Mouse (Mus musculus) MEL (cell line): ENCODE results near the gene Ppp1r32. TPM values are rescaled to one million over a fixed set of nuclear protein-coding genes. Genes with fewer than 3 reads are reported as not detected.

ENCODE experiments used
- DNase-seq: peaks from one replicate; pipeline ENCODE4 v3.0.0; 2011; ENCODE audit warnings: low read depth, low spot score
- H3K27ac ChIP-seq: 2 replicates; pipeline ENCODE4 v1.5.1; 2012; ENCODE audit warnings: low read depth, mild to moderate bottlenecking, control low read depth, low read length, moderate library complexity; ENCODE audit not compliant: control insufficient read depth
- H3K27me3 ChIP-seq, 2 experiments: fragments of 150-350 bp in 1 of 2; sonication (generic) in 1 of 2; 2 replicates each; pipeline ENCODE4 v1.6.1; 2012; ENCODE audit warnings: low read length in 2 of 2, mild to moderate bottlenecking in 2 of 2, improper control_type of control experiment in 1 of 2, moderate library complexity in 1 of 2; ENCODE audit not compliant: insufficient read depth in 2 of 2, control insufficient read depth in 1 of 2
- H3K36me3 ChIP-seq, 2 experiments: 2 replicates each; pipeline ENCODE4 v1.6.1; 2012 to 2014; ENCODE audit warnings: low read length in 2 of 2, improper control_type of control experiment in 1 of 2, inconsistent platforms in 1 of 2, mild to moderate bottlenecking in 1 of 2; ENCODE audit not compliant: insufficient read depth in 2 of 2, control insufficient read depth in 1 of 2
- H3K4me1 ChIP-seq, 2 experiments: fragments of 150-350 bp in 1 of 2; sonication (generic) in 1 of 2; 2 replicates each; pipeline ENCODE4 v1.6.1; 2012; ENCODE audit warnings: low read length in 2 of 2, improper control_type of control experiment in 1 of 2, mild to moderate bottlenecking in 1 of 2; ENCODE audit not compliant: insufficient read depth in 2 of 2, control insufficient read depth in 1 of 2
- H3K4me3 ChIP-seq, 2 experiments: fragments of 150-350 bp in 1 of 2; sonication (generic) in 1 of 2; 2 replicates each; pipeline ENCODE4 v1.5.1; 2012; ENCODE audit warnings: low read depth in 2 of 2, low read length in 2 of 2, mild to moderate bottlenecking in 2 of 2, moderate library complexity in 2 of 2, control low read depth in 1 of 2, improper control_type of control experiment in 1 of 2; ENCODE audit not compliant: control insufficient read depth in 1 of 2, insufficient read depth in 1 of 2
- H3K79me2 ChIP-seq: 2 replicates; pipeline ENCODE4 v1.6.1; 2012; ENCODE audit warnings: mild to moderate bottlenecking, low read length, moderate library complexity; ENCODE audit not compliant: control insufficient read depth, poor library complexity, insufficient read depth
- H3K9ac ChIP-seq: 2 replicates; pipeline ENCODE4 v1.6.1; 2012; ENCODE audit warnings: low read depth, mild to moderate bottlenecking, control low read depth, low read length, moderate library complexity; ENCODE audit not compliant: control insufficient read depth, poor library complexity, severe bottlenecking
- H3K9me3 ChIP-seq: fragments of 150-350 bp; sonication (generic); replicated peaks from 2 replicates; pipeline ENCODE4 v1.6.1; 2012; ENCODE audit warnings: mild to moderate bottlenecking, low read length, improper control_type of control experiment, moderate library complexity; ENCODE audit not compliant: insufficient read depth
- CHD1 ChIP-seq: IDR thresholded peaks from 2 replicates; pipeline ENCODE4 v1.6.1; 2012; ENCODE audit warnings: low read depth, mild to moderate bottlenecking, inconsistent platforms, low read length, improper control_type of control experiment
- CTCF ChIP-seq, 3 experiments: IDR thresholded peaks in 2 of 3; conservative IDR thresholded peaks in 1 of 3; 2 replicates each; pipeline ENCODE4 v1.5.1; 2011 to 2012; ENCODE audit warnings: low read length in 3 of 3, low read depth in 2 of 3, mild to moderate bottlenecking in 2 of 3, improper control_type of control experiment in 1 of 3, inconsistent platforms in 1 of 3, mixed read lengths in 1 of 3, moderate library complexity in 1 of 3; ENCODE audit not compliant: control insufficient read depth in 1 of 3, insufficient read depth in 1 of 3, poor library complexity in 1 of 3, severe bottlenecking in 1 of 3
- E2F4 ChIP-seq: IDR thresholded peaks from 2 replicates; pipeline ENCODE4 v1.6.1; 2011; ENCODE audit warnings: low read depth, low read length, improper control_type of control experiment, borderline replicate concordance
- ELF1 ChIP-seq: IDR thresholded peaks from 2 replicates; pipeline ENCODE4 v1.6.1; 2014; ENCODE audit warnings: low read depth, mild to moderate bottlenecking, inconsistent platforms, low read length, improper control_type of control experiment, moderate library complexity
- EP300 ChIP-seq, 2 experiments: IDR thresholded peaks; 2 replicates each; pipeline ENCODE4 v1.6.1; 2011; ENCODE audit warnings: improper control_type of control experiment in 2 of 2, low read length in 2 of 2, low read depth in 1 of 2, mild to moderate bottlenecking in 1 of 2
- GATA1 ChIP-seq: IDR thresholded peaks from 2 replicates; pipeline ENCODE4 v1.6.1; 2011; ENCODE audit warnings: low read depth, low read length, improper control_type of control experiment
- HCFC1 ChIP-seq: IDR thresholded peaks from 2 replicates; pipeline ENCODE4 v1.6.1; 2012; ENCODE audit warnings: low read depth, mild to moderate bottlenecking, inconsistent platforms, low read length, improper control_type of control experiment, moderate library complexity
- JUND ChIP-seq: IDR thresholded peaks from 2 replicates; pipeline ENCODE4 v1.6.1; 2011; ENCODE audit warnings: low read depth, mild to moderate bottlenecking, improper control_type of control experiment, low read length
- MAFK ChIP-seq: IDR thresholded peaks from 2 replicates; pipeline ENCODE4 v1.6.1; 2011; ENCODE audit warnings: low read depth, mild to moderate bottlenecking, low read length, improper control_type of control experiment, borderline replicate concordance
- MAX ChIP-seq: IDR thresholded peaks from 2 replicates; pipeline ENCODE4 v1.6.1; 2011; ENCODE audit warnings: low read length, improper control_type of control experiment
- MAZ ChIP-seq: IDR thresholded peaks from 2 replicates; pipeline ENCODE4 v1.6.1; 2012; ENCODE audit warnings: low read depth, mild to moderate bottlenecking, inconsistent platforms, low read length, improper control_type of control experiment
- MEF2A ChIP-seq: IDR thresholded peaks from 2 replicates; pipeline ENCODE4 v1.6.1; 2014; ENCODE audit warnings: low read depth, mild to moderate bottlenecking, inconsistent platforms, low read length, improper control_type of control experiment; ENCODE audit not compliant: poor library complexity, insufficient replicate concordance, severe bottlenecking; ENCODE audit errors: extremely low read depth
- MXI1 ChIP-seq: IDR thresholded peaks from 2 replicates; pipeline ENCODE4 v1.6.1; 2011; ENCODE audit warnings: mild to moderate bottlenecking, low read depth, low read length, improper control_type of control experiment
- NELFE ChIP-seq: IDR thresholded peaks from 2 replicates; pipeline ENCODE4 v1.6.1; 2011; ENCODE audit warnings: low read depth, low read length, improper control_type of control experiment
- POLR2AphosphoS5 ChIP-seq: IDR thresholded peaks from 2 replicates; pipeline ENCODE4 v1.6.1; 2012; ENCODE audit warnings: low read depth, borderline replicate concordance, mild to moderate bottlenecking, inconsistent platforms, low read length, moderate library complexity, mixed read lengths
- RCOR1 ChIP-seq: IDR thresholded peaks from 2 replicates; pipeline ENCODE4 v1.6.1; 2012; ENCODE audit warnings: low read depth, mild to moderate bottlenecking, inconsistent platforms, low read length, improper control_type of control experiment
- SMC3 ChIP-seq: IDR thresholded peaks from 2 replicates; pipeline ENCODE4 v1.6.1; 2011; ENCODE audit warnings: low read depth, low read length, improper control_type of control experiment
- TCF12 ChIP-seq: IDR thresholded peaks from 2 replicates; pipeline ENCODE4 v1.6.1; 2014; ENCODE audit warnings: low read depth, mild to moderate bottlenecking, inconsistent platforms, low read length, improper control_type of control experiment, moderate library complexity
- UBTF ChIP-seq: IDR thresholded peaks from 2 replicates; pipeline ENCODE4 v1.6.1; 2012; ENCODE audit warnings: low read depth, mild to moderate bottlenecking, inconsistent platforms, low read length, improper control_type of control experiment, moderate library complexity, borderline replicate concordance; ENCODE audit not compliant: insufficient read depth
- ZC3H11A ChIP-seq: IDR thresholded peaks from 2 replicates; pipeline ENCODE4 v1.6.1; 2012; ENCODE audit warnings: low read depth, mild to moderate bottlenecking, inconsistent platforms, low read length, improper control_type of control experiment
- ZKSCAN1 ChIP-seq: IDR thresholded peaks from 2 replicates; pipeline ENCODE4 v1.6.1; 2012; ENCODE audit warnings: low read depth, mild to moderate bottlenecking, inconsistent platforms, low read length, improper control_type of control experiment, moderate library complexity
- ZMIZ1 ChIP-seq: IDR thresholded peaks from 2 replicates; pipeline ENCODE4 v1.6.1; 2012; ENCODE audit warnings: low read depth, mild to moderate bottlenecking, inconsistent platforms, low read length, improper control_type of control experiment, moderate library complexity
- ZNF384 ChIP-seq: IDR thresholded peaks from 2 replicates; pipeline ENCODE4 v1.6.1; 2012; ENCODE audit warnings: low read depth, mild to moderate bottlenecking, inconsistent platforms, low read length, improper control_type of control experiment
- polyA plus RNA-seq, 2 experiments: library from polyadenylated mRNA; stranded (reverse) in 1 of 2; unstranded in 1 of 2; fragments of >175 nt in 1 of 2; fragments of >200 nt in 1 of 2; gene quantifications; 2 replicates each; pipeline versions ENCODE4 v1.2.1 to v1.2.4; 2012; ENCODE audit warnings: low replicate concordance in 2 of 2, low read depth in 1 of 2; ENCODE audit not compliant: insufficient read length in 2 of 2, insufficient read depth in 1 of 2, missing spikeins in 1 of 2
- total RNA-seq: library from RNA; depleted of rRNA; stranded (reverse); fragments of 300-350 nt; gene quantifications from 2 replicates; pipeline ENCODE4 v1.2.3, GENCODE M21; 2012

Gene Ppp1r32
- total and polyA plus RNA-seq, 3 experiments: 0.19 to 0.57 TPM; not detected in 1

DNA sequence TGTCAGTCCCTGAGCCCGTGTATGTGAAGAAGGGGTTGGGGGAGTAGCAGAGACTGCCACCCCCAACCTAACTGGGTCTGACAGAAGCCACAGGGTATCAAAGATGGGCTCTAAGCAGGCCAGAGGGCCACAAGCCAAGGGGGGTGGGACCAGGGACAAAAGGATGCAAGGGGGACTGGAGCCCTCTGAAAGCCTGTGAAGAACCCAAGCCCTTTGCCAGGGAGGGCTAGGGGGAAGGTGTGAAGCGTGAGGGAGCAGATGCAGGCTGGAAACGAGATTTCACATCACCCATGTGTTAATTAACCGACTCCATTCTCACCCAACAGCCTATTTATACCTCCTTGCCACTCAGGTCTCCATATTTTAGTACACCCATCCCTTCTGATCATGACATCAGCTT lies 50.9 kb downstream of the Ppp1r32 start:
- no peak overlapping the region for H3K4me3 ChIP-seq
- no peaks in the 10 kb centered on the region for H3K9me3 ChIP-seq
- DNase-seq: no peak
- no peak overlapping the region for H3K9ac ChIP-seq
- H3K27me3 ChIP-seq: peaks cover 0 to 2% of the 10 kb centered on the region in 2 experiments; a peak in 1 of 4 replicates
- TF ChIP-seq MAZ (no peak), NELFE (no peak), POLR2AphosphoS5 (no peak), MXI1 (no peak), ZC3H11A (no peak), RCOR1 (no peak), ZMIZ1 (no peak), E2F4 (no peak), ELF1 (no peak), GATA1 (no peak), ZKSCAN1 (no peak), MAFK (no peak), JUND (no peak), TCF12 (no peak), MAX (no peak), CHD1 (no peak), CTCF (IDR thresholded peaks at IDR 0.05 in 2 of 3, conservative IDR thresholded peaks at IDR 0.05 in 1 of 3; ENCODE audit: control insufficient read depth in 1 of 3, insufficient read depth in 1 of 3, low read depth in 2 of 3, low read length in 3 of 3, poor library complexity in 1 of 3, severe bottlenecking in 1 of 3) (no peak), MEF2A (no peak), HCFC1 (no peak)
- TF ChIP-seq, all 39 proteins: peak for 0
- Histone ChIP-seq H3K27ac (no peak overlapping the region), H3K4me1 (no peaks in the 10 kb centered on the region), H3K79me2 (no peaks in the 10 kb centered on the region), H3K36me3 (no peaks in the 10 kb centered on the region)

- no peaks in the 10 kb centered on the region for H3K36me3 ChIP-seq
- no peaks in the 10 kb centered on the region for H3K79me2 ChIP-seq
- no peaks in the 10 kb centered on the region for H3K9me3 ChIP-seq
- H3K4me1 ChIP-seq: no peaks in the 10 kb centered on the region
- peak; percentile 11 for DNase-seq
- peaks cover 0 to 2% of the 10 kb centered on the region in 2 experiments; a peak in 1 of 4 replicates for H3K27me3 ChIP-seq
- H3K9ac ChIP-seq: no peak overlapping the region
- H3K27ac ChIP-seq: no peak overlapping the region
- H3K4me3 ChIP-seq: no peak overlapping the region
- no peak for TF ChIP-seq EP300 (IDR thresholded peaks at IDR 0.05; ENCODE audit: low read depth in 1 of 2, low read length in 2 of 2)
- TF ChIP-seq ZNF384: no peak
- TF ChIP-seq GATA1: 0 out of 2 replicates have a peak, but pooled peaks have one; percentile 5
- TF ChIP-seq UBTF: no peak
- TF ChIP-seq SMC3: no peak
- TF ChIP-seq, all 39 proteins: peak for 1
Observed at GRCm38 (mm10) chr19:10431410-10431809, 51.3 kb downstream of the Ppp1r32 start.
